Mouse (Mus musculus) gastrocnemius, postnatal 10 days (tissue): ENCODE results near the gene Ensa. TPM values are rescaled to one million over a fixed set of nuclear protein-coding genes. Genes with fewer than 3 reads are reported as not detected.
"Not testable (repeated sequence)": the region's sequence is repeated elsewhere in the genome, so short reads cannot be mapped to it uniquely, and the experiment has no call there.

Experiments
- DNase-seq: peaks from one replicate; pipeline ENCODE4 v3.0.0; 2021; ENCODE audit warnings: mixed read lengths
- total RNA-seq, 2 experiments: library from RNA; stranded (reverse); gene quantifications; 2 replicates each; pipeline ENCODE4 v1.2.3; 2021

Ensa gene
- total RNA-seq, 2 experiments from 2014 or later, result 80.1 to 80.2 TPM

GRCm38 (mm10) chr3:95662724-95663449, 38.1 kb downstream of the Ensa start:
- no peak for DNase-seq

GRCm38 (mm10) chr3:95663486-95663885, 38.7 kb downstream of the Ensa start:
- DNase-seq, result no peak

GRCm38 (mm10) chr3:95663969-95664608, 39.3 kb downstream of the Ensa start:
- no peak for DNase-seq

GRCm38 (mm10) chr3:95664940-95665352, 40.2 kb downstream of the Ensa start:
- DNase-seq, result no peak

- no peak for DNase-seq
Observed at GRCm38 (mm10) chr3:95666124-95666844, 41.5 kb downstream of the Ensa start.

- no peak for DNase-seq
Observed at GRCm38 (mm10) chr3:95667521-95667920, 42.7 kb downstream of the Ensa start.

- DNase-seq, result no peak
Observed at GRCm38 (mm10) chr3:95668026-95668425, 43.2 kb downstream of the Ensa start.

- no peak for DNase-seq
Observed at GRCm38 (mm10) chr3:95668589-95669308, 44.0 kb downstream of the Ensa start.

GRCm38 (mm10) chr3:95669309-95669665, 44.5 kb downstream of the Ensa start:
- DNase-seq, result no peak

GRCm38 (mm10) chr3:95670419-95670818, 45.6 kb downstream of the Ensa start:
- not testable (repeated sequence) for DNase-seq

GRCm38 (mm10) chr3:95671201-95671600, 46.4 kb downstream of the Ensa start:
- no peak for DNase-seq

GRCm38 (mm10) chr3:95672461-95672860, 47.7 kb downstream of the Ensa start:
- DNase-seq, result no peak

GRCm38 (mm10) chr3:95672861-95673706, 48.3 kb downstream of the Ensa start:
- no peak for DNase-seq

- no peak for DNase-seq
Observed at GRCm38 (mm10) chr3:95673707-95674211, 49.0 kb downstream of the Ensa start.

- DNase-seq, result peak; percentile 66
Observed at GRCm38 (mm10) chr3:95674236-95674635, 49.4 kb downstream of the Ensa start.

- DNase-seq, result no peak
Observed at GRCm38 (mm10) chr3:95674812-95675211, 50.0 kb downstream of the Ensa start.

- DNase-seq, result peak; percentile 70
Observed at GRCm38 (mm10) chr3:95675301-95676092, 50.7 kb downstream of the Ensa start.

- DNase-seq, result peak; percentile 84
Observed at GRCm38 (mm10) chr3:95676745-95677419, 52.1 kb downstream of the Ensa start.

- no peak for DNase-seq
Observed at GRCm38 (mm10) chr3:95677420-95678090, 52.8 kb downstream of the Ensa start.
